Mouse (Mus musculus): ENCODE data around the gene Gm29797. TPM values are rescaled to one million over a fixed set of nuclear protein-coding genes. Genes with fewer than 3 reads are reported as not detected.

Gm29797 gene
- polyA plus RNA-seq, 1 experiment from 2014 or later: 0.27 TPM

- no peak overlapping the region for H3K9ac ChIP-seq
- no peak overlapping the region for H3K27ac ChIP-seq
- H3K9me3 ChIP-seq (ENCODE audit: control insufficient read depth, low read length): no peaks in the 10 kb centered on the region
- no peaks in the 10 kb centered on the region for H3K4me1 ChIP-seq (replicated peaks; ENCODE audit: control insufficient read depth, insufficient read depth, low read length)
- no peak for ATAC-seq (ENCODE audit: low FRiP score)
- H3K4me2 ChIP-seq (replicated peaks): no peak overlapping the region
- DNase-seq (ENCODE audit: low spot score): no peak
- H3K4me3 ChIP-seq (replicated peaks; ENCODE audit: low read length): no peak overlapping the region
- 89% methylated on average over 10 of the region's 10 CpGs for WGBS
- H3K27me3 ChIP-seq (ENCODE audit: control insufficient read depth, insufficient read depth, low read length): no peaks in the 10 kb centered on the region
- H3K36me3 ChIP-seq (replicated peaks; ENCODE audit: control insufficient read depth, insufficient read depth): peaks cover 96% of the 10 kb centered on the region
These were observed 7.9 kb upstream of the Gm29797 start for GRCm38 (mm10) chr2:181648926-181649325.

DNA sequence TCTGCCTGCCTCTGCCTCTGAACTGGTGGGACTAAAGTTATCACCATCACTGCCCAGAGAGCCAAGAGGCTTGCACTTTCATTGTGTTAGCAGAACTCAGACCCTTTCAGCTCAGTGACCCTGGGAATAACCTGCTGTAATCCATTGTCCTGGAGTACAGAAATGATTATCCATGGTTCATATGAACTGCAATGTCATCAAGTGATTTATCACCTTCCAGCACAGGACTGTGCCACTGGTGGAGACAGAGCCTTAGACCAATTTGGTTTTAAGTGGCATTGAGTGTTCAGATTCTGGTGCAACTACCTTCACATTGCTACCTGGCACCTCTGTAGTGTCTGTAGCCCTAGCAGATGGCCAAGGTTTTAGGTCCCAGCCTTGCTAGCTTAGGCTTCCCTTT, 3.8 kb upstream of the Gm29797 start:
- H3K4me1 ChIP-seq (replicated peaks; ENCODE audit: control insufficient read depth, insufficient read depth, low read length): no peaks in the 10 kb centered on the region
- H3K4me3 ChIP-seq (replicated peaks; ENCODE audit: low read length): no peak overlapping the region
- no peak overlapping the region for H3K27ac ChIP-seq
- DNase-seq (ENCODE audit: low spot score): no peak
- no peak overlapping the region for H3K9ac ChIP-seq
- H3K4me2 ChIP-seq (replicated peaks): no peak overlapping the region
- H3K36me3 ChIP-seq (replicated peaks; ENCODE audit: control insufficient read depth, insufficient read depth): peaks cover 94% of the 10 kb centered on the region
- no peaks in the 10 kb centered on the region for H3K27me3 ChIP-seq (ENCODE audit: control insufficient read depth, insufficient read depth, low read length)
- no peak for ATAC-seq (ENCODE audit: low FRiP score)
- no peaks in the 10 kb centered on the region for H3K9me3 ChIP-seq (ENCODE audit: control insufficient read depth, low read length)

- 100% methylated on average over 1 of the region's 1 CpGs for WGBS
- Histone ChIP-seq H3K27me3 (ENCODE audit: control insufficient read depth, insufficient read depth, low read length) (no peaks in the 10 kb centered on the region), H3K9ac (no peak overlapping the region), H3K4me1 (replicated peaks; ENCODE audit: control insufficient read depth, insufficient read depth, low read length) (no peaks in the 10 kb centered on the region), H3K4me3 (replicated peaks; ENCODE audit: low read length) (no peak overlapping the region), H3K36me3 (replicated peaks; ENCODE audit: control insufficient read depth, insufficient read depth) (peaks cover 91% of the 10 kb centered on the region), H3K9me3 (ENCODE audit: control insufficient read depth, low read length) (no peaks in the 10 kb centered on the region), H3K4me2 (replicated peaks) (no peak overlapping the region), H3K27ac (no peak overlapping the region)
- no peak for DNase-seq (ENCODE audit: low spot score)
- no peak for ATAC-seq (ENCODE audit: low FRiP score)
These were observed 3.3 kb upstream of the Gm29797 start for GRCm38 (mm10) chr2:181653523-181653922.

GRCm38 (mm10) chr2:181657441-181657840, 607 bp downstream of the Gm29797 start:
- no peaks in the 10 kb centered on the region for H3K4me1 ChIP-seq (replicated peaks; ENCODE audit: control insufficient read depth, insufficient read depth, low read length)
- no peaks in the 10 kb centered on the region for H3K9me3 ChIP-seq (ENCODE audit: control insufficient read depth, low read length)
- no peak overlapping the region for H3K4me2 ChIP-seq (replicated peaks)
- no peak overlapping the region for H3K9ac ChIP-seq
- peaks cover 55% of the 10 kb centered on the region for H3K36me3 ChIP-seq (replicated peaks; ENCODE audit: control insufficient read depth, insufficient read depth)
- no peak for DNase-seq (ENCODE audit: low spot score)
- no peak for ATAC-seq (ENCODE audit: low FRiP score)
- no peaks in the 10 kb centered on the region for H3K27me3 ChIP-seq (ENCODE audit: control insufficient read depth, insufficient read depth, low read length)
- WGBS: 77% methylated on average over 2 of the region's 2 CpGs
- H3K4me3 ChIP-seq (replicated peaks; ENCODE audit: low read length): no peak overlapping the region
- H3K27ac ChIP-seq: no peak overlapping the region

- 88% methylated on average over 7 of the region's 7 CpGs for WGBS
- H3K27ac ChIP-seq: no peak overlapping the region
- no peaks in the 10 kb centered on the region for H3K4me1 ChIP-seq (replicated peaks; ENCODE audit: control insufficient read depth, insufficient read depth, low read length)
- H3K4me2 ChIP-seq (replicated peaks): no peak overlapping the region
- H3K4me3 ChIP-seq (replicated peaks; ENCODE audit: low read length): no peak overlapping the region
- H3K27me3 ChIP-seq (ENCODE audit: control insufficient read depth, insufficient read depth, low read length): no peaks in the 10 kb centered on the region
- DNase-seq (ENCODE audit: low spot score): no peak
- H3K36me3 ChIP-seq (replicated peaks; ENCODE audit: control insufficient read depth, insufficient read depth): peaks cover 44% of the 10 kb centered on the region
- no peaks in the 10 kb centered on the region for H3K9me3 ChIP-seq (ENCODE audit: control insufficient read depth, low read length)
- no peak overlapping the region for H3K9ac ChIP-seq
- no peak for ATAC-seq (ENCODE audit: low FRiP score)
These were observed 1.7 kb downstream of the Gm29797 start for GRCm38 (mm10) chr2:181658528-181658927.

DNA sequence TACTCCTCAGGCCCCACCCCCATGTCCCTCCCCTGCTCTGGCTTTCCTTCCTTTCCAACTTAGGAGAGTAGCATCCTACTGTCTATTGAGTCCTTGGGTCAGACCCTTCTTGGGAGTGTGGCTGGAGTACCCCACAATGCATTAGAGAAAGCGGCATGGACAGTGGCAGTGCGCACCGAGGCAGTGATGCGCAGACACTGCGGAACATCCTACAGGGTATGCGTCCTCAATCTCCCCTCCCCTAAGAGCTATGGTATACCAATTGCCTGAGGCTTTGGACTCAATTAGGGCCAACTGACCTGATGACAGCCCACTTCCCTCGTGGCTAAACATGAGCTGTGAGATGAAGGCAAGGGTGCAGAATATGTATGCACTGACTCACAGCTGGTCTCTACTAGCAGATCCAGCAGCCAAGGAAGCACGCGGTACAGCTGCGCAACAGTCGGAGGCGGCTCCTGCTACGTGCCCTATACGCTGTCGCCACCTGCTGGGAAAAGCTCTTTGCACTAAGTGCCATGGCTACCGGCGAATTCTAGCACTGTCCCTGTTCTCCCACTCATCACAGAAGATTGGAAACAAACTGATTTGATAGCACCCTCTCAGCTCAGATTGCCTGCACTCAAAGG, 2.2 kb downstream of the Gm29797 start:
- Histone ChIP-seq H3K4me3 (replicated peaks; ENCODE audit: low read length) (no peak overlapping the region), H3K27ac (no peak overlapping the region), H3K4me2 (replicated peaks) (no peak overlapping the region), H3K9me3 (ENCODE audit: control insufficient read depth, low read length) (no peaks in the 10 kb centered on the region), H3K4me1 (replicated peaks; ENCODE audit: control insufficient read depth, insufficient read depth, low read length) (no peaks in the 10 kb centered on the region), H3K36me3 (replicated peaks; ENCODE audit: control insufficient read depth, insufficient read depth) (peaks cover 40% of the 10 kb centered on the region), H3K9ac (no peak overlapping the region), H3K27me3 (ENCODE audit: control insufficient read depth, insufficient read depth, low read length) (no peaks in the 10 kb centered on the region)
- 33% methylated on average over 17 of the region's 17 CpGs for WGBS
- DNase-seq (ENCODE audit: low spot score) (no peak), ATAC-seq (ENCODE audit: low FRiP score) (peak; percentile 46; the same call in 1 of the 2 replicates)

DNA sequence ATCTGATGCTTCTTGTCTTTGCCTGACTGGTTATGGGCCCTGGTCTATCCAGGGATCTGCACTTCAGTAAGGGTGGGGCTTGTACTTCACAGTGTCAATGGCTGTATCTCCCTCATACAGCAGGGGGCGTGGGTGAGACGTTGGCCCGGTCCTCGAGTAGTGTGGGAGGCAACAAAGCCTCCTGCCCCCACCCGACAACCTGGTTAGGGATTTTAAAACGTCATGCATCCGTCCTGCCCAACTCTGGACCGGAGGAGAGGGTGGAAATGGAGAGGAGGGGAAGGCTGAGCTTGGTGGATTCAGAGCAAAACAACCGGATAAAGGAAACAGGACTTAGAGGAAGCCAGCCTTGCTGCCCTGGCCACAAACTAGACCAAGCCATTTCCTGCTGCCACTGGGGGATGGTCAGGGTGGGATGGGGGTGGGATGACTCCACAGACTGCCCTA, 2.8 kb downstream of the Gm29797 start:
- H3K4me2 ChIP-seq (replicated peaks): no peak overlapping the region
- no peaks in the 10 kb centered on the region for H3K4me1 ChIP-seq (replicated peaks; ENCODE audit: control insufficient read depth, insufficient read depth, low read length)
- 9% methylated on average over 9 of the region's 9 CpGs for WGBS
- H3K9me3 ChIP-seq (ENCODE audit: control insufficient read depth, low read length): no peaks in the 10 kb centered on the region
- H3K27me3 ChIP-seq (ENCODE audit: control insufficient read depth, insufficient read depth, low read length): no peaks in the 10 kb centered on the region
- ATAC-seq (ENCODE audit: low FRiP score): peak; percentile 71; the same call in 1 of the 2 replicates
- H3K36me3 ChIP-seq (replicated peaks; ENCODE audit: control insufficient read depth, insufficient read depth): peaks cover 34% of the 10 kb centered on the region
- no peak overlapping the region for H3K4me3 ChIP-seq (replicated peaks; ENCODE audit: low read length)
- H3K27ac ChIP-seq: no peak overlapping the region
- H3K9ac ChIP-seq: no peak overlapping the region
- peak; percentile 61 for DNase-seq (ENCODE audit: low spot score)

DNA sequence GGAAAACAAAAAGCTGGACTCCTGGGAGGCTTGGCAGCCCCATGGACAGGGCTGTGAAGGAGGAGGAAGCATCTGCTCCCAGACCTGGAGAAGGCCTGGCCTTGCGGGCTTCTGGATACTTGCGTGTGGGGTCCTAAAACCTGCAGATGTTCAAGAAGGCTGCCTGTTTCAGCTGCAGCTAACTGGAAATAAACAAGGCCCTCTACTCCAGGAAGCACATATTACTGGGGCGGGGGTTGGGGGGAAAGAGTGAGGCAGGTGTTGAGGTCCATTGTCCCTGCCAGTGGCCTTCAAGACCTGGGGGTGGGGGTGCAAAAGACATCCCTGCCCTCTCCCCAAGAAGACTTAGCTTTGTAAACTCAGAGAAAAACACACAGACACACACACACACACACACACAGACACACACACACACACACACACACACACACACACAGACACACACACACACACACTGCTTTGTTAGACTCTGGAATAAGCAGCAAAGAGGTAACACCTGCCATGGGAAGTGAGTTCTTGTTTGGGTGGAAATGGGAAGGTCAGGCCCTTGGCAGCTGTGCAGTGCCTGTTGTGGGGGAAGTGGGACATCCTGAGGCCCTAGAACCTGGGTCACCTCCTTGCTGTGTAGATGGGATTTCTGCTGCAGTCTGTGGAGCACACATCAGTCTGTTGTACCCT, 5.9 kb downstream of the Gm29797 start:
- ATAC-seq (ENCODE audit: low FRiP score): no peak

GRCm38 (mm10) chr2:181663298-181663630, 6.4 kb downstream of the Gm29797 start:
- ATAC-seq (ENCODE audit: low FRiP score): no peak
- Histone ChIP-seq H3K4me3 (replicated peaks; ENCODE audit: low read length) (no peak overlapping the region), H3K4me2 (replicated peaks) (no peak overlapping the region), H3K4me1 (replicated peaks; ENCODE audit: control insufficient read depth, insufficient read depth, low read length) (no peaks in the 10 kb centered on the region), H3K9me3 (ENCODE audit: control insufficient read depth, low read length) (no peaks in the 10 kb centered on the region), H3K27ac (no peak overlapping the region), H3K9ac (no peak overlapping the region), H3K27me3 (ENCODE audit: control insufficient read depth, insufficient read depth, low read length) (0 out of 2 replicates have a peak, but pooled peaks cover 6% of the 10 kb centered on the region), H3K36me3 (replicated peaks; ENCODE audit: control insufficient read depth, insufficient read depth) (0 out of 2 replicates have a peak, but pooled peaks cover 4% of the 10 kb centered on the region)
- 44% methylated on average over 4 of the region's 4 CpGs for WGBS
- DNase-seq (ENCODE audit: low spot score): no peak

More for the DNA sequence above, 5.9 kb downstream of the Gm29797 start:
- H3K9me3 ChIP-seq (ENCODE audit: control insufficient read depth, low read length): no peaks in the 10 kb centered on the region
- H3K36me3 ChIP-seq (replicated peaks; ENCODE audit: control insufficient read depth, insufficient read depth): 0 out of 2 replicates have a peak, but pooled peaks cover 4% of the 10 kb centered on the region
- 85% methylated on average over 3 of the region's 3 CpGs for WGBS
- no peak overlapping the region for H3K4me2 ChIP-seq (replicated peaks)
- no peak for DNase-seq (ENCODE audit: low spot score)
- H3K4me1 ChIP-seq (replicated peaks; ENCODE audit: control insufficient read depth, insufficient read depth, low read length): no peaks in the 10 kb centered on the region
- H3K27me3 ChIP-seq (ENCODE audit: control insufficient read depth, insufficient read depth, low read length): 0 out of 2 replicates have a peak, but pooled peaks cover under 1% of the 10 kb centered on the region
- H3K4me3 ChIP-seq (replicated peaks; ENCODE audit: low read length): no peak overlapping the region
- no peak overlapping the region for H3K27ac ChIP-seq
- H3K9ac ChIP-seq: no peak overlapping the region

Data from hindbrain, embryonic 14.5 days (tissue).